Mouse (Mus musculus): ENCODE results near the gene Grik2.
"Not testable (repeated sequence)": the region's sequence is repeated elsewhere in the genome, so short reads cannot be mapped to it uniquely, and the experiment has no call there.

Grik2 gene

GRCm38 (mm10) chr10:49365262-49365661 is 423.3 kb downstream of the Grik2 start:
- DNase-seq (ENCODE audit: low spot score in 2 of 2), result no peak

- no peak for DNase-seq (ENCODE audit: low spot score in 2 of 2)
Observed at GRCm38 (mm10) chr10:49322413-49322812, 466.2 kb downstream of the Grik2 start.

- DNase-seq (ENCODE audit: low spot score in 2 of 2), result no peak
Observed at GRCm38 (mm10) chr10:49319880-49320279, 468.7 kb downstream of the Grik2 start.

- no peak for DNase-seq (ENCODE audit: low spot score in 2 of 2)
Observed at GRCm38 (mm10) chr10:49256247-49256939, 532.2 kb downstream of the Grik2 start.

- not testable (repeated sequence) for DNase-seq (ENCODE audit: low spot score in 2 of 2)
Observed at GRCm38 (mm10) chr10:49237356-49237755, 551.2 kb downstream of the Grik2 start.

- not testable (repeated sequence) for DNase-seq (ENCODE audit: low spot score in 2 of 2)
Observed at GRCm38 (mm10) chr10:49236844-49237243, 551.7 kb downstream of the Grik2 start.

GRCm38 (mm10) chr10:49220096-49220495 is 568.5 kb downstream of the Grik2 start:
- DNase-seq (ENCODE audit: low spot score in 2 of 2), result no peak

- no peak for DNase-seq (ENCODE audit: low spot score in 2 of 2)
Observed at GRCm38 (mm10) chr10:49219631-49220030, 568.9 kb downstream of the Grik2 start.

- DNase-seq (ENCODE audit: low spot score in 2 of 2), result no peak
Observed at GRCm38 (mm10) chr10:49191773-49192371, 596.7 kb downstream of the Grik2 start.

GRCm38 (mm10) chr10:49191291-49191690 is 597.3 kb downstream of the Grik2 start:
- no peak for DNase-seq (ENCODE audit: low spot score in 2 of 2)

- no peak for DNase-seq (ENCODE audit: low spot score in 2 of 2)
Observed at GRCm38 (mm10) chr10:49154134-49154533, 634.4 kb downstream of the Grik2 start.

- not testable (repeated sequence) for DNase-seq (ENCODE audit: low spot score in 2 of 2)
Observed at GRCm38 (mm10) chr10:49151496-49151895, 637.1 kb downstream of the Grik2 start.

- no peak for DNase-seq (ENCODE audit: low spot score in 2 of 2)
Observed at GRCm38 (mm10) chr10:49149714-49150113, 638.9 kb downstream of the Grik2 start.

- DNase-seq (ENCODE audit: low spot score in 2 of 2), result no peak
Observed at GRCm38 (mm10) chr10:49142658-49143057, 645.9 kb downstream of the Grik2 start.

- no peak for DNase-seq (ENCODE audit: low spot score in 2 of 2)
Observed at GRCm38 (mm10) chr10:49136816-49137215, 651.8 kb downstream of the Grik2 start.

- DNase-seq (ENCODE audit: low spot score in 2 of 2), result no peak
Observed at GRCm38 (mm10) chr10:49131311-49131710, 657.3 kb downstream of the Grik2 start.

- no peak for DNase-seq (ENCODE audit: low spot score in 2 of 2)
Observed at GRCm38 (mm10) chr10:49050339-49050738, 738.2 kb downstream of the Grik2 start.

- DNase-seq (ENCODE audit: low spot score in 2 of 2), result no peak
Observed at GRCm38 (mm10) chr10:49049391-49049790, 739.2 kb downstream of the Grik2 start.
